Mouse (Mus musculus): ENCODE measurements at regions not wholly inside any gene's neighbourhood (a gene's known extent, or its start where the extent isn't known, plus 50 kb on each side); places are given as distances from the start of the nearest gene placed in this dataset. TPM values are rescaled to one million over a fixed set of nuclear protein-coding genes. Genes with fewer than 3 reads are reported as not detected.
A peak's percentile ranks its signal among the peaks of the same experiment; 100 is the strongest.

DNA sequence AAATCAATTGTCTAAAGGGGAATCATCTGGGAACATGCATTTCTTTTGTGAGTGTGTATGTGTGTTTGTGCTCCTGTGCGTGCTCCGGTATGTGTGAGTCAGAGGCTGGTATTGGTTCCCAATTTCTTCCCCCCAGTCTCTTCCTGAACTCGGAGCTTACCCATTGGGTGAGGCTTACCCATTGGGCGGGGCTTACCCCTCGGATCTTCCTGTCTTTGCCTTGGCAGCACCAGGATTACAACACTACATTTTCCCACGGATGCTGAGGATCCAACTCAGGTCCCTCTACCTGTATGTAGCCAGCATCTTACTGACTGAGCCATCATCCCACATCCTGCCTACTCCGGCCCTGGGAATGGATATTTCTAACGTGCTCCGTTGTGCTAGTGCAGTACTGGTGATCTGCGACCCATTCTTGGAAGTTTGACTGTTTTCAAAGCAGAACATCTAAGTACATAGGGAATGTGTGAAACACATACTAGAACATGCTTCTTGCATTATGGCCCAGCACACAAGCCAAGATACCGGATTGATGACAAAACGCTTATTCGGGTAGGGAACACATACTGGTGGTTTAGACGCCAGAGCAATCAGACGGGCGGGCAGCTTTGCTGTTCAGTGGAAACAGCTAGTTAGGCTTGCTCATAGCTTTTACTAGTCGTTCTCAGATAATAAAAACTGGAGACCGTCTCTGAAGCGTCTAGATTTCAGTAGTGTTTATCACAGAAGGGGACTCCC, 55.8 kb upstream of the Zfhx3 start:
- no peak overlapping the region for H3K27ac ChIP-seq (ENCODE audit: low read depth, low read length)
- peak; percentile 66 for DNase-seq (ENCODE audit: low spot score, missing footprints)
- H3K36me3 ChIP-seq (ENCODE audit: control insufficient read depth, insufficient read depth, low read length): no peaks in the 10 kb centered on the region
- no peak overlapping the region for H3K9ac ChIP-seq (ENCODE audit: low read length)
- peaks cover 2% of the 10 kb centered on the region; the same call in 1 of the 2 replicates for H3K9me3 ChIP-seq (ENCODE audit: control insufficient read depth, low read length)
- no peak for ATAC-seq (ENCODE audit: low FRiP score)
- H3K4me1 ChIP-seq (ENCODE audit: control insufficient read depth, insufficient read depth, low read length): peaks cover 10% of the 10 kb centered on the region; the same call in 1 of the 2 replicates
- no peak overlapping the region for H3K4me3 ChIP-seq (ENCODE audit: low read depth, low read length)
- H3K4me2 ChIP-seq: no peak overlapping the region
- no peaks in the 10 kb centered on the region for H3K27me3 ChIP-seq (ENCODE audit: control insufficient read depth, insufficient read depth, low read length)
- WGBS: 86% methylated on average over 19 of the region's 19 CpGs

DNA sequence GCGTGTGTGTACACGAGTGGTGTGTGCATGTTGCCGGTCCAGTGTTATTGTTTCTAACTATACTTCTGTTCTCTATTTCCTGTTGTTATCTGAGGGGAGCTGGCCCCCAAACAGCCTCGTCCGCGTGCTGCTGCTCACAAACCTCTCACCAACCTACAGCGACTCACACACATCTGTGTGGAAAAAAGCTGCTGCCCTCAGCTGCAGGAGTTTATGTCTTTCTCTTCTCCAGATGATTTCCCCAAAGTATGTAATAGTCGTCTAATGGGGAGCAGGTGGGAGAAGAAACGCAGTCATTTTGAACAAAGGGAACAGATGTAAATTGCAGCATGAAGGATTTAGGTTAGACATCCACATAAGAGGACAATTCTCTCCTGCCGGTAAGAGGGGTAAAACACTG, 55.1 kb upstream of the Zfhx3 start:
- peak; percentile 82 for DNase-seq (ENCODE audit: low spot score, missing footprints)
- Histone ChIP-seq H3K4me2 (no peak overlapping the region), H3K9ac (ENCODE audit: low read length) (no peak overlapping the region), H3K27ac (ENCODE audit: low read depth, low read length) (no peak overlapping the region), H3K36me3 (ENCODE audit: control insufficient read depth, insufficient read depth, low read length) (no peaks in the 10 kb centered on the region), H3K4me3 (ENCODE audit: low read depth, low read length) (no peak overlapping the region), H3K9me3 (ENCODE audit: control insufficient read depth, low read length) (peaks cover 2% of the 10 kb centered on the region; the same call in 1 of the 2 replicates), H3K4me1 (ENCODE audit: control insufficient read depth, insufficient read depth, low read length) (peaks cover 10% of the 10 kb centered on the region; the same call in 1 of the 2 replicates), H3K27me3 (ENCODE audit: control insufficient read depth, insufficient read depth, low read length) (no peaks in the 10 kb centered on the region)
- ATAC-seq (ENCODE audit: low FRiP score): no peak
- 56% methylated on average over 10 of the region's 10 CpGs for WGBS

DNA sequence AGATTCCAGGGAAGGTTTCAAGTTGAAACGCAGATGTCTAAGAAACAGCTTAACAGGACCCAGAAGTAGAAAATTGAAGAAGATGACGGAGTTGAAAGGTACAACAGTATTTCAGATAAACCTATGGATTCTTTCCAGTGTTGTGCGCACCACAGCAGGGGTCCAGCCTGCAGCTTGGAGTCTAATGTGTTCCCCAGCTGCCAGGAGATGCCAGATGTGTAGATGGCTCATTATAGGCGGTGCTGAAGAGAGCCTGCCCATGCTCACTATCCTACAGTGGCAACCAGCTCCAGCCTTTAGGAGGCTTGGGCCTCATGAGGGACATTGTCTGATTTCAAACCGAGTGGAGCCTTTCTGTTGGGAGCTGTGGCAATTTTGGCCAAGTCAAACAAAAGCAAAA, 51.5 kb upstream of the Zfhx3 start:
- DNase-seq (ENCODE audit: low spot score, missing footprints) (peak; percentile 53), ATAC-seq (ENCODE audit: low FRiP score) (no peak)
- Histone ChIP-seq H3K4me2 (no peak overlapping the region), H3K9me3 (ENCODE audit: control insufficient read depth, low read length) (no peaks in the 10 kb centered on the region), H3K27ac (ENCODE audit: low read depth, low read length) (no peak overlapping the region), H3K4me1 (ENCODE audit: control insufficient read depth, insufficient read depth, low read length) (no peaks in the 10 kb centered on the region), H3K9ac (ENCODE audit: low read length) (no peak overlapping the region), H3K4me3 (ENCODE audit: low read depth, low read length) (no peak overlapping the region), H3K27me3 (ENCODE audit: control insufficient read depth, insufficient read depth, low read length) (no peaks in the 10 kb centered on the region), H3K36me3 (ENCODE audit: control insufficient read depth, insufficient read depth, low read length) (no peaks in the 10 kb centered on the region)
- 87% methylated on average over 5 of the region's 5 CpGs for WGBS

Small RNA genes lying in the stretch of these regions (microRNA-seq; reads per million reads assigned to microRNA genes)
- gene Gm22825 (not detected), gene Gm23646 (not detected)
